Mouse (Mus musculus): ENCODE results near the gene Tor2a. TPM values are rescaled to one million over a fixed set of nuclear protein-coding genes. Genes with fewer than 3 reads are reported as not detected.

The Tor2a gene
- 55.8 and 62.2 TPM in 2 replicates for polyA plus RNA-seq (2015; fragmentation: Nextera tagmentation; extraction: Ambion mirVana)

- Histone ChIP-seq H3K27me3 (no peaks in the 10 kb centered on the region), H3K9me3 (replicated peaks) (no peaks in the 10 kb centered on the region), H3K4me1 (peaks cover 19% of the 10 kb centered on the region), H3K4me3 (peak within 1 kb of the TSS; percentile 59), H3K9ac (peak within 1 kb of the TSS; percentile 87), H3K27ac (peak within 1 kb of the TSS; percentile 88), H3K36me3 (ENCODE audit: poor library complexity, severe bottlenecking) (peaks cover 53% of the 10 kb centered on the region), H3K4me2 (peak within 1 kb of the TSS; percentile 61)
- under 1% methylated on average over 60 of the region's 66 CpGs for WGBS
- ATAC-seq = peak; percentile 96
These were observed at the start of gene Tor2a for GRCm38 (mm10) chr2:32757056-32757845. TSS of gene Tor2a (plus strand) at chr2:32757234.

- Histone ChIP-seq H3K36me3 (ENCODE audit: poor library complexity, severe bottlenecking) (peaks cover 73% of the 10 kb centered on the region), H3K9me3 (replicated peaks) (no peaks in the 10 kb centered on the region)
- WGBS = 40% methylated on average over 3 of the region's 3 CpGs
These were observed 48.4 kb upstream of the Tor2a start for GRCm38 (mm10) chr2:32708643-32709042.

GRCm38 (mm10) chr2:32709521-32710137 lies 47.4 kb upstream of the Tor2a start:
- H3K4me3 ChIP-seq = no peak overlapping the region
- H3K27me3 ChIP-seq = no peaks in the 10 kb centered on the region
- no peak overlapping the region for H3K4me2 ChIP-seq
- H3K4me1 ChIP-seq = peaks cover 19% of the 10 kb centered on the region
- H3K27ac ChIP-seq = no peak overlapping the region
- no peaks in the 10 kb centered on the region for H3K9me3 ChIP-seq (replicated peaks)
- no peak for ATAC-seq
- peaks cover 63% of the 10 kb centered on the region for H3K36me3 ChIP-seq (ENCODE audit: poor library complexity, severe bottlenecking)
- WGBS = 92% methylated on average over 20 of the region's 20 CpGs
- H3K9ac ChIP-seq = no peak overlapping the region

More at GRCm38 (mm10) chr2:32708643-32709042, 48.4 kb upstream of the Tor2a start:
- H3K9ac ChIP-seq = no peak overlapping the region
- no peaks in the 10 kb centered on the region for H3K27me3 ChIP-seq
- H3K27ac ChIP-seq = no peak overlapping the region
- H3K4me1 ChIP-seq = peaks cover 11% of the 10 kb centered on the region
- no peak for ATAC-seq
- H3K4me3 ChIP-seq = no peak overlapping the region
- H3K4me2 ChIP-seq = no peak overlapping the region

GRCm38 (mm10) chr2:32710425-32710824 lies 46.6 kb upstream of the Tor2a start:
- WGBS = 92% methylated on average over 5 of the region's 5 CpGs
- Histone ChIP-seq H3K9ac (no peak overlapping the region), H3K27ac (no peak overlapping the region), H3K36me3 (ENCODE audit: poor library complexity, severe bottlenecking) (peaks cover 55% of the 10 kb centered on the region), H3K27me3 (no peaks in the 10 kb centered on the region), H3K4me1 (peaks cover 19% of the 10 kb centered on the region), H3K9me3 (replicated peaks) (no peaks in the 10 kb centered on the region), H3K4me3 (no peak overlapping the region), H3K4me2 (no peak overlapping the region)
- ATAC-seq = no peak

GRCm38 (mm10) chr2:32711301-32712056 lies 45.6 kb upstream of the Tor2a start:
- Histone ChIP-seq H3K36me3 (ENCODE audit: poor library complexity, severe bottlenecking) (peaks cover 44% of the 10 kb centered on the region), H3K9me3 (replicated peaks) (no peaks in the 10 kb centered on the region), H3K4me3 (peak overlapping the region; percentile 98), H3K27me3 (no peaks in the 10 kb centered on the region), H3K27ac (peak overlapping the region; percentile 99; the same call in 1 of the 2 replicates), H3K4me1 (peaks cover 19% of the 10 kb centered on the region), H3K9ac (peak overlapping the region; percentile 92), H3K4me2 (peak overlapping the region; percentile 99)
- no peak for ATAC-seq
- 28% methylated on average over 9 of the region's 9 CpGs for WGBS

- Histone ChIP-seq H3K9me3 (replicated peaks) (no peaks in the 10 kb centered on the region), H3K4me2 (peak overlapping the region; percentile 99), H3K4me3 (peak overlapping the region; percentile 98), H3K27me3 (no peaks in the 10 kb centered on the region), H3K27ac (peak overlapping the region; percentile 99), H3K9ac (peak overlapping the region; percentile 92), H3K4me1 (peaks cover 19% of the 10 kb centered on the region), H3K36me3 (ENCODE audit: poor library complexity, severe bottlenecking) (peaks cover 38% of the 10 kb centered on the region)
- peak; percentile 29 for ATAC-seq
- 1% methylated on average over 38 of the region's 41 CpGs for WGBS
These were observed 44.9 kb upstream of the Tor2a start for GRCm38 (mm10) chr2:32712108-32712551.

GRCm38 (mm10) chr2:32712586-32712933 lies 44.5 kb upstream of the Tor2a start:
- Histone ChIP-seq H3K9ac (peak overlapping the region; percentile 92), H3K4me2 (peak overlapping the region; percentile 99), H3K36me3 (ENCODE audit: poor library complexity, severe bottlenecking) (peaks cover 34% of the 10 kb centered on the region), H3K9me3 (replicated peaks) (no peaks in the 10 kb centered on the region), H3K27ac (peak overlapping the region; percentile 99), H3K27me3 (no peaks in the 10 kb centered on the region), H3K4me1 (peaks cover 19% of the 10 kb centered on the region), H3K4me3 (peak overlapping the region; percentile 98)
- WGBS = 0% methylated on average over 21 of the region's 44 CpGs
- ATAC-seq = peak; percentile 94

DNA sequence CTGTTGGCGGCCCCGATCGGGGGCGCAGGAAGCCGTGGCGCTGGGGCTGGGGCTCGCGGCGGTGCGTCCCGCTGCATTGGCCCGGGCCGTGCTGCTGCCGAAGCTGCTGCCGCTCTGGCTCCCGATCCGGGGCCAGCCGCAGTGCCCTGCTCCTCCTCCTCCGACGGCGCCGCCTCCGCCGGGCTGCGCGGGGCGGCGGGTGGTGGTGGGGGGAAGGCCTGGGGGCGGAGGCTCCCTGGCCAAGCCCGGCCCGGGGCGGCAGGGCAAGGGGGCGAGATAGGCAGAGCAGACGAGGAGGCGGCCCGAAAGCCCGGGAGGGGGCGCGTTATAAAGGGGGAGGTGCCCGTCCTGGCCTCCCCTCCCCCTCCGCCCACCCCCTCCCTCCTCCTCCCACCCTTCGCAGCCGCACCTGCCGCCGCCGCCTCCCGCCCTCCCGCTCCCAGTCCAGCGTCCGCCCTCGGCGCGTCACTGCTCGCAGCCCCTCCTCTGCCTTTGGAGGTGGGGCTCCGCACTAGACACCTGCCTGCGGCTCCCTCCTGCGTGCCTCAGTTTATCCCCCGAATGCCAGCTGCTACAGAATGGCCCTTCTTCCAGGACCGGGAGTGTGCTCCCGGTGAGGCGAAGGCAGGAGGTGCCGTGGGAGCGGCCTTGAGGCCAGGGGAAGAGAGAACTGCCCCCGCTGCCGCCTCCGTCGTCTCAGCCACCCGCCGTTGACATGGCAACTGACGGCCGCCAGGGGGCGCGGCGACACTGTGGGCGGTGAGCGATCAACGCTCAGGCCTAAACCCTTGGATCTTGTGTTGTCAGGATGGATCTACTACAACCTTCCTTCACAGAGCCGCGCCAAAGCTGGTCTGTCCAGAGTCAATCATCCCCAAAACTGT lies 43.9 kb upstream of the Tor2a start, which contains the start of gene Cdk9:
Gene Cdk9 (minus strand): TSS at position 143 of the 884 bp plus-strand sequence.
- Histone ChIP-seq H3K9me3 (replicated peaks) (no peaks in the 10 kb centered on the region), H3K36me3 (ENCODE audit: poor library complexity, severe bottlenecking) (peaks cover 27% of the 10 kb centered on the region), H3K4me1 (peaks cover 19% of the 10 kb centered on the region), H3K27ac (peak within 1 kb of the TSS; percentile 99), H3K9ac (peak within 1 kb of the TSS; percentile 92), H3K27me3 (no peaks in the 10 kb centered on the region), H3K4me3 (peak within 1 kb of the TSS; percentile 98), H3K4me2 (peak within 1 kb of the TSS; percentile 99)
- WGBS = under 1% methylated on average over 32 of the region's 79 CpGs
- peak; percentile 88 for ATAC-seq

DNA sequence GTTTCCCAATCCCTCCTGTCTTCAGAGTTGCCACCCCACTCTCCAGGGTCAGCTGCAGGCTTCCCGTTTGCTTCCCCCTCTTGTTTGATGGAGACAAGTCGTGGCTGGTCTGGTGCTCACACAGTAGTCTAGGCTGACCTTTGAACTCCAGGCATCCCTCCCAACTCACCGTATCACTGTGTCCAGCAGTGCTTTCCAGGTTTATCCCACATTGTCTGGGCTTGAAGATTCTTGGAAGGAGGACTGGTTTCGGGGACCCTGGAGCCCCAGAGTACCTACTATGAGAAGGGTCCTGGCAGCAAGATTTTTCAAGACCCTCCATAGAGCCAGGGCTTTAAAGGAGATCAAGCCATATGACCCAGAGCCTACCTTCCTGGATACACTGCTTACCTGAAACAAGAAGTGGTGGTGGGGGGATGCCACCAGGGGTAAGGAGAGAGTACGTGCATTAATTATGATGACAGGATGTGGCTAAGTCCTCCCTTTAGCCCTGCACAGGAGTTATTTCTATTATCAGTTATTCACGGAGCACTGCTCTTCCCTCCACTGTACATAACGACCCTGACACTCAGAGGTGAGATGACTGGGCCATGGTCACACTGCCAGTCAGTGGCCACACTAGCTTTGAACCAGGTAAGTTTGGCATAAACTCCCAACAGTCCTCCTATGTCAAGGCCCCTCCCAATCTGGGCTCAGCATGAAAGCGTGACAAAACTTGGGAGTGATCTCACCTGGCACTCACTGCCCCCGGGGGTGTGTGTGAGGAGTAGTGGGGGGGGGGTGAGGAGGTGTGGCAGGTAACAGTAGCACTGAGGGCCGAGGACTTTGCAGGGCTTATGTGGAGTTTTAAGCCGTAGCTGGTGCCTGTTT lies 42.7 kb upstream of the Tor2a start:
- Histone ChIP-seq H3K4me3 (no peak overlapping the region; the same call in 1 of the 2 replicates), H3K27me3 (no peaks in the 10 kb centered on the region), H3K27ac (peak overlapping the region; percentile 99), H3K4me1 (peaks cover 24% of the 10 kb centered on the region), H3K9me3 (replicated peaks) (no peaks in the 10 kb centered on the region), H3K9ac (peak overlapping the region; percentile 92), H3K4me2 (peak overlapping the region; percentile 99), H3K36me3 (ENCODE audit: poor library complexity, severe bottlenecking) (peaks cover 16% of the 10 kb centered on the region)
- WGBS = 68% methylated on average over 11 of the region's 11 CpGs
- ATAC-seq = no peak

GRCm38 (mm10) chr2:32714987-32715425 lies 42.0 kb upstream of the Tor2a start:
- Histone ChIP-seq H3K4me1 (peaks cover 24% of the 10 kb centered on the region), H3K9ac (no peak overlapping the region), H3K9me3 (replicated peaks) (no peaks in the 10 kb centered on the region), H3K36me3 (ENCODE audit: poor library complexity, severe bottlenecking) (peaks cover 9% of the 10 kb centered on the region), H3K27ac (no peak overlapping the region), H3K4me3 (no peak overlapping the region), H3K4me2 (no peak overlapping the region), H3K27me3 (no peaks in the 10 kb centered on the region)
- 76% methylated on average over 4 of the region's 4 CpGs for WGBS
- ATAC-seq = no peak

Data from forebrain, embryonic 13.5 days (tissue).